Mouse (Mus musculus): ENCODE results near the gene Gm20388.
"Not testable (repeated sequence)": the region's sequence is repeated elsewhere in the genome, so short reads cannot be mapped to it uniquely, and the experiment has no call there.

Gm20388 gene

GRCm38 (mm10) chr8:122557248-122558038 is 2646.8 kb downstream of the Gm20388 start:
- DNase-seq (ENCODE audit: low read depth): peak; percentile 37

GRCm38 (mm10) chr8:122558671-122559349 is 2648.2 kb downstream of the Gm20388 start:
- peak; percentile 92 for DNase-seq (ENCODE audit: low read depth)

- DNase-seq (ENCODE audit: low read depth): no peak
Observed at GRCm38 (mm10) chr8:122561199-122561598, 2650.6 kb downstream of the Gm20388 start.

GRCm38 (mm10) chr8:122564363-122565352 is 2654.0 kb downstream of the Gm20388 start:
- no peak for DNase-seq (ENCODE audit: low read depth)

- peak; percentile 77 for DNase-seq (ENCODE audit: low read depth)
Observed at GRCm38 (mm10) chr8:122566766-122567165, 2656.1 kb downstream of the Gm20388 start.

GRCm38 (mm10) chr8:122567361-122568108 is 2656.9 kb downstream of the Gm20388 start, which contains the start of gene Cdt1:
TSS of gene Cdt1 (plus strand) at chr8:122568015.
- DNase-seq (ENCODE audit: low read depth): peak; percentile 98

GRCm38 (mm10) chr8:122568109-122568504 is 2657.5 kb downstream of the Gm20388 start:
- no peak for DNase-seq (ENCODE audit: low read depth)

GRCm38 (mm10) chr8:122568881-122569309 is 2658.3 kb downstream of the Gm20388 start:
- DNase-seq (ENCODE audit: low read depth): peak; percentile 63

GRCm38 (mm10) chr8:122569329-122569728 is 2658.7 kb downstream of the Gm20388 start:
- peak; percentile 17 for DNase-seq (ENCODE audit: low read depth)

- no peak for DNase-seq (ENCODE audit: low read depth)
Observed at GRCm38 (mm10) chr8:122569996-122570395, 2659.4 kb downstream of the Gm20388 start.

GRCm38 (mm10) chr8:122571153-122571552 is 2660.5 kb downstream of the Gm20388 start:
- no peak for DNase-seq (ENCODE audit: low read depth)

- DNase-seq (ENCODE audit: low read depth): no peak
Observed at GRCm38 (mm10) chr8:122571750-122572267, 2661.2 kb downstream of the Gm20388 start.

GRCm38 (mm10) chr8:122572751-122573150 is 2662.1 kb downstream of the Gm20388 start:
- DNase-seq (ENCODE audit: low read depth): no peak

- DNase-seq (ENCODE audit: low read depth): not testable (repeated sequence)
Observed at GRCm38 (mm10) chr8:122573176-122573575, 2662.5 kb downstream of the Gm20388 start.

GRCm38 (mm10) chr8:122573577-122573976 is 2662.9 kb downstream of the Gm20388 start:
- DNase-seq (ENCODE audit: low read depth): no peak

GRCm38 (mm10) chr8:122574264-122574663 is 2663.6 kb downstream of the Gm20388 start:
- DNase-seq (ENCODE audit: low read depth): no peak

- no peak for DNase-seq (ENCODE audit: low read depth)
Observed at GRCm38 (mm10) chr8:122574667-122575251, 2664.1 kb downstream of the Gm20388 start.

- DNase-seq (ENCODE audit: low read depth): no peak
Observed at GRCm38 (mm10) chr8:122575286-122575685, 2664.6 kb downstream of the Gm20388 start.

- DNase-seq (ENCODE audit: low read depth): peak; percentile 33
Observed at GRCm38 (mm10) chr8:122575735-122576647, 2665.3 kb downstream of the Gm20388 start.

Measured in NIH3T3 (cell line).